Mouse (Mus musculus): ENCODE results near the gene Dync1li1. TPM values are rescaled to one million over a fixed set of nuclear protein-coding genes. Genes with fewer than 3 reads are reported as not detected.
"Not testable (repeated sequence)": the region's sequence is repeated elsewhere in the genome, so short reads cannot be mapped to it uniquely, and the experiment has no call there.

Gene Dync1li1
- polyA plus RNA-seq, 1 experiment from 2014 or later: 51.8 TPM

GRCm38 (mm10) chr9:114728432-114728831, 39.8 kb downstream of the Dync1li1 start:
- H3K27me3 ChIP-seq (replicated peaks; ENCODE audit: control insufficient read depth, insufficient read depth, low read length); H3K9me3 ChIP-seq (ENCODE audit: control insufficient read depth, low read length); DNase-seq (ENCODE audit: low spot score); H3K27ac ChIP-seq (ENCODE audit: low read depth, low read length); H3K4me2 ChIP-seq; H3K4me3 ChIP-seq (ENCODE audit: low read depth, low read length); H3K9ac ChIP-seq (ENCODE audit: low read depth, low read length); ATAC-seq (replicated peaks; ENCODE audit: low FRiP score); H3K36me3 ChIP-seq (ENCODE audit: control insufficient read depth, insufficient read depth, low read length): not testable (repeated sequence)
- peaks cover 17% of the 10 kb centered on the region for H3K4me1 ChIP-seq (replicated peaks; ENCODE audit: control insufficient read depth, insufficient read depth, low read length)
- WGBS: 28% methylated on average over 2 of the region's 2 CpGs

- DNase-seq (ENCODE audit: low spot score) (no peak), ATAC-seq (replicated peaks; ENCODE audit: low FRiP score) (no peak)
- Histone ChIP-seq H3K27ac (ENCODE audit: low read depth, low read length) (no peak overlapping the region), H3K9me3 (ENCODE audit: control insufficient read depth, low read length) (no peaks in the 10 kb centered on the region), H3K9ac (ENCODE audit: low read depth, low read length) (peak overlapping the region; percentile 44), H3K27me3 (replicated peaks; ENCODE audit: control insufficient read depth, insufficient read depth, low read length) (no peaks in the 10 kb centered on the region), H3K36me3 (ENCODE audit: control insufficient read depth, insufficient read depth, low read length) (no peaks in the 10 kb centered on the region), H3K4me1 (replicated peaks; ENCODE audit: control insufficient read depth, insufficient read depth, low read length) (peaks cover 26% of the 10 kb centered on the region), H3K4me2 (peak overlapping the region; percentile 63), H3K4me3 (ENCODE audit: low read depth, low read length) (peak overlapping the region; percentile 88)
- 20% methylated on average over 27 of the region's 30 CpGs for WGBS
Measured at GRCm38 (mm10) chr9:114729911-114730805, 41.6 kb downstream of the Dync1li1 start.

GRCm38 (mm10) chr9:114731011-114731755, 42.6 kb downstream of the Dync1li1 start, which contains the start of gene Cmtm6:
Cmtm6 (plus strand) TSS chr9:114731116.
- Histone ChIP-seq H3K27me3 (replicated peaks; ENCODE audit: control insufficient read depth, insufficient read depth, low read length) (no peaks in the 10 kb centered on the region), H3K36me3 (ENCODE audit: control insufficient read depth, insufficient read depth, low read length) (no peaks in the 10 kb centered on the region), H3K4me3 (ENCODE audit: low read depth, low read length) (peak within 1 kb of the TSS; percentile 88), H3K4me2 (peak within 1 kb of the TSS; percentile 63), H3K9ac (ENCODE audit: low read depth, low read length) (peak within 1 kb of the TSS; percentile 84), H3K27ac (ENCODE audit: low read depth, low read length) (peak within 1 kb of the TSS; percentile 90), H3K4me1 (replicated peaks; ENCODE audit: control insufficient read depth, insufficient read depth, low read length) (peaks cover 26% of the 10 kb centered on the region), H3K9me3 (ENCODE audit: control insufficient read depth, low read length) (no peaks in the 10 kb centered on the region)
- ATAC-seq (replicated peaks; ENCODE audit: low FRiP score): peak; percentile 88
- WGBS: under 1% methylated on average over 53 of the region's 53 CpGs
- DNase-seq (ENCODE audit: low spot score): peak; percentile 98

GRCm38 (mm10) chr9:114731871-114732682, 43.5 kb downstream of the Dync1li1 start:
- Histone ChIP-seq H3K27me3 (replicated peaks; ENCODE audit: control insufficient read depth, insufficient read depth, low read length) (no peaks in the 10 kb centered on the region), H3K4me2 (peak overlapping the region; percentile 63), H3K9me3 (ENCODE audit: control insufficient read depth, low read length) (no peaks in the 10 kb centered on the region), H3K9ac (ENCODE audit: low read depth, low read length) (peak overlapping the region; percentile 84), H3K4me1 (replicated peaks; ENCODE audit: control insufficient read depth, insufficient read depth, low read length) (peaks cover 32% of the 10 kb centered on the region), H3K4me3 (ENCODE audit: low read depth, low read length) (peak overlapping the region; percentile 88), H3K27ac (ENCODE audit: low read depth, low read length) (peak overlapping the region; percentile 90; the same call in 1 of the 2 replicates), H3K36me3 (ENCODE audit: control insufficient read depth, insufficient read depth, low read length) (no peaks in the 10 kb centered on the region)
- WGBS: 54% methylated on average over 12 of the region's 12 CpGs
- ATAC-seq (replicated peaks; ENCODE audit: low FRiP score) (no peak), DNase-seq (ENCODE audit: low spot score) (no peak)

- WGBS: 52% methylated on average over 2 of the region's 2 CpGs
- Histone ChIP-seq H3K36me3 (ENCODE audit: control insufficient read depth, insufficient read depth, low read length) (no peaks in the 10 kb centered on the region; the same call in 1 of the 2 replicates), H3K27me3 (replicated peaks; ENCODE audit: control insufficient read depth, insufficient read depth, low read length) (no peaks in the 10 kb centered on the region), H3K27ac (ENCODE audit: low read depth, low read length) (no peak overlapping the region), H3K4me1 (replicated peaks; ENCODE audit: control insufficient read depth, insufficient read depth, low read length) (peaks cover 35% of the 10 kb centered on the region), H3K9ac (ENCODE audit: low read depth, low read length) (no peak overlapping the region), H3K4me3 (ENCODE audit: low read depth, low read length) (0 out of 2 replicates have a peak overlapping the region, but pooled peaks have one; percentile 8), H3K9me3 (ENCODE audit: control insufficient read depth, low read length) (no peaks in the 10 kb centered on the region), H3K4me2 (peak overlapping the region; percentile 63)
- DNase-seq (ENCODE audit: low spot score) (no peak), ATAC-seq (replicated peaks; ENCODE audit: low FRiP score) (no peak)
Measured at GRCm38 (mm10) chr9:114733238-114733637, 44.6 kb downstream of the Dync1li1 start.

- Histone ChIP-seq H3K27me3 (replicated peaks; ENCODE audit: control insufficient read depth, insufficient read depth, low read length) (no peaks in the 10 kb centered on the region), H3K27ac (ENCODE audit: low read depth, low read length) (peak overlapping the region; percentile 16), H3K4me1 (replicated peaks; ENCODE audit: control insufficient read depth, insufficient read depth, low read length) (peaks cover 30% of the 10 kb centered on the region), H3K9ac (ENCODE audit: low read depth, low read length) (no peak overlapping the region), H3K9me3 (ENCODE audit: control insufficient read depth, low read length) (no peaks in the 10 kb centered on the region), H3K4me2 (no peak overlapping the region), H3K36me3 (ENCODE audit: control insufficient read depth, insufficient read depth, low read length) (no peaks in the 10 kb centered on the region; the same call in none of the 2 replicates), H3K4me3 (ENCODE audit: low read depth, low read length) (no peak overlapping the region)
- ATAC-seq (replicated peaks; ENCODE audit: low FRiP score): no peak
- DNase-seq (ENCODE audit: low spot score): no peak
- WGBS: 76% methylated on average over 11 of the region's 11 CpGs
Measured at GRCm38 (mm10) chr9:114736442-114736841, 47.9 kb downstream of the Dync1li1 start.

GRCm38 (mm10) chr9:114740336-114740735, 51.7 kb downstream of the Dync1li1 start:
- no peak overlapping the region for H3K9ac ChIP-seq (ENCODE audit: low read depth, low read length)
- no peak overlapping the region for H3K27ac ChIP-seq (ENCODE audit: low read depth, low read length)
- H3K36me3 ChIP-seq (ENCODE audit: control insufficient read depth, insufficient read depth, low read length): no peaks in the 10 kb centered on the region; the same call in none of the 2 replicates
- DNase-seq (ENCODE audit: low spot score) (no peak), ATAC-seq (replicated peaks; ENCODE audit: low FRiP score) (no peak)
- H3K4me1 ChIP-seq (replicated peaks; ENCODE audit: control insufficient read depth, insufficient read depth, low read length): peaks cover 12% of the 10 kb centered on the region
- H3K4me2 ChIP-seq: no peak overlapping the region
- no peak overlapping the region for H3K4me3 ChIP-seq (ENCODE audit: low read depth, low read length)
- WGBS: 88% methylated on average over 9 of the region's 9 CpGs
- no peaks in the 10 kb centered on the region for H3K27me3 ChIP-seq (replicated peaks; ENCODE audit: control insufficient read depth, insufficient read depth, low read length)
- no peaks in the 10 kb centered on the region for H3K9me3 ChIP-seq (ENCODE audit: control insufficient read depth, low read length)

GRCm38 (mm10) chr9:114742731-114743130, 54.1 kb downstream of the Dync1li1 start:
- Histone ChIP-seq H3K4me1 (replicated peaks; ENCODE audit: control insufficient read depth, insufficient read depth, low read length) (peaks cover 3% of the 10 kb centered on the region; the same call in 1 of the 2 replicates), H3K9me3 (ENCODE audit: control insufficient read depth, low read length) (no peaks in the 10 kb centered on the region), H3K4me3 (ENCODE audit: low read depth, low read length) (no peak overlapping the region), H3K36me3 (ENCODE audit: control insufficient read depth, insufficient read depth, low read length) (peaks cover 11% of the 10 kb centered on the region), H3K27me3 (replicated peaks; ENCODE audit: control insufficient read depth, insufficient read depth, low read length) (no peaks in the 10 kb centered on the region), H3K27ac (ENCODE audit: low read depth, low read length) (peak overlapping the region; percentile 38; the same call in 1 of the 2 replicates), H3K4me2 (no peak overlapping the region), H3K9ac (ENCODE audit: low read depth, low read length) (no peak overlapping the region)
- no peak for DNase-seq (ENCODE audit: low spot score)
- peak; percentile 16; the same call in 1 of the 2 replicates for ATAC-seq (replicated peaks; ENCODE audit: low FRiP score)
- WGBS: 56% methylated on average over 2 of the region's 2 CpGs

Measured in liver, embryonic 11.5 days (tissue).